Mouse (Mus musculus) hindbrain, embryonic 15.5 days (tissue): ENCODE measurements at regions not wholly inside any gene's neighbourhood (a gene's known extent, or its start where the extent isn't known, plus 50 kb on each side); places are given as distances from the start of the nearest gene placed in this dataset.

Experiments
- ATAC-seq: fragments of 200-750 bp; cut with Nextera tagmentation; 2 replicates; pipeline ENCODE4 v1.8.0; 2017; ENCODE audit warnings: low read depth, moderate number of reproducible peaks, moderate TSS enrichment; ENCODE audit not compliant: low FRiP score
- H3K27ac ChIP-seq: fragments of 300-500 bp; sonication (generic); replicated peaks from 2 replicates; pipeline ENCODE4 v1.5.1; 2015; ENCODE audit warnings: mild to moderate bottlenecking, inconsistent platforms
- H3K27me3 ChIP-seq: fragments of 300-500 bp; sonication (generic); 2 replicates; pipeline ENCODE4 v1.6.1; 2015; ENCODE audit warnings: control low read depth, inconsistent platforms
- H3K36me3 ChIP-seq: fragments of 300-500 bp; sonication (generic); 2 replicates; pipeline ENCODE4 v1.6.1; 2015; ENCODE audit warnings: control low read depth, inconsistent platforms
- H3K4me1 ChIP-seq: fragments of 300-500 bp; sonication (generic); replicated peaks from 2 replicates; pipeline ENCODE4 v1.6.1; 2015; ENCODE audit warnings: control low read depth, inconsistent platforms
- H3K4me2 ChIP-seq: fragments of 300-500 bp; sonication (generic); 2 replicates; pipeline ENCODE4 v1.6.1; 2015; ENCODE audit warnings: moderate library complexity, mild to moderate bottlenecking, inconsistent platforms
- H3K4me3 ChIP-seq: fragments of 300-500 bp; sonication (generic); 2 replicates; pipeline ENCODE4 v1.5.1; 2015; ENCODE audit warnings: mild to moderate bottlenecking, inconsistent platforms
- H3K9ac ChIP-seq: fragments of 300-500 bp; sonication (generic); 2 replicates; pipeline ENCODE4 v1.6.1; 2015; ENCODE audit warnings: inconsistent platforms
- H3K9me3 ChIP-seq: fragments of 300-500 bp; sonication (generic); 2 replicates; pipeline ENCODE4 v1.6.1; 2016; ENCODE audit warnings: control low read depth, inconsistent platforms
- WGBS: fragments of 180-500 bp; shearing (Covaris S2); methylation state at CpG from one replicate; pipeline ENCODE4 v1.1.7; 2015; 5-methylcytosine and 5-hydroxymethylcytosine counted together

DNA sequence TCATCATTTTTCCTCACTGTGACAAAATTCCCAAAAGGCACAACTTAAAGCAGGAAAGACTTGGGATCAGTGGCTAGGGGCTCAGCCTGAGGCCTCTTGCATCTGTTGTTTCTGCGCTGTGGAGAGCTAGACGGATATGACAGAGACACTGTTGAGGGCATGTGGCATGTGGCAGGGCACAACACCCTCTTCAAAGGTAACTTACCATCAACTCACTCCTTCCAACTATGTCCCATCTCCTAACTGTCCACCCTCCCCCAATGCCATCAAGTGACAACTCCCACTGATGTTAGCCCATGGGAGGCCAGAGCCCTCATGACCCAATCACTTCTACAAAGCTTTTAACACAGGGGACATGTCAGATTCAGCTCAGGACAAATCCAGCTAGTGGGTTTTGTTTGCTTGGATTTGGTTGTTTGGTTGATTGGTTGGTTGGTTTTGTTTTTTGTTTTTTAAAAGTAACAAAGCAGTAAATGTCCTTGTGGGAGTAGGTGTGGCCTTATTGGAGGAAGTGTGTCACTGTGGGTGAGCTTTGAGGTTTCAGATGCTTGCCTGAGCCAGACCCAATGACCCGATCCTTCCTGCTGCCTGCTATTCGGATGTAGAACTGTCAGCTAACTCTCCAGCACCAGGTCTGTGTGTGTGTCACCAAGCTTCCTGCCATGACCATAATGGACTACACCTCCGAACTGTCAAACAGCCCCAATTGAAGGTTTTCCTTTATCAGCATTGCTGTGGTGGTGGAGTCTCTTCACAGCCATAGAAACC, 53.2 kb upstream of the Lef1 start:
- Histone ChIP-seq H3K27me3 (no peaks in the 10 kb centered on the region), H3K4me3 (no peak overlapping the region), H3K4me1 (no peaks in the 10 kb centered on the region; the same call in 1 of the 2 replicates), H3K36me3 (no peaks in the 10 kb centered on the region), H3K9me3 (no peaks in the 10 kb centered on the region), H3K4me2 (no peak overlapping the region), H3K9ac (no peak overlapping the region), H3K27ac (no peak overlapping the region)
- WGBS: 81% methylated on average over 5 of the region's 5 CpGs
- ATAC-seq: no peak

DNA sequence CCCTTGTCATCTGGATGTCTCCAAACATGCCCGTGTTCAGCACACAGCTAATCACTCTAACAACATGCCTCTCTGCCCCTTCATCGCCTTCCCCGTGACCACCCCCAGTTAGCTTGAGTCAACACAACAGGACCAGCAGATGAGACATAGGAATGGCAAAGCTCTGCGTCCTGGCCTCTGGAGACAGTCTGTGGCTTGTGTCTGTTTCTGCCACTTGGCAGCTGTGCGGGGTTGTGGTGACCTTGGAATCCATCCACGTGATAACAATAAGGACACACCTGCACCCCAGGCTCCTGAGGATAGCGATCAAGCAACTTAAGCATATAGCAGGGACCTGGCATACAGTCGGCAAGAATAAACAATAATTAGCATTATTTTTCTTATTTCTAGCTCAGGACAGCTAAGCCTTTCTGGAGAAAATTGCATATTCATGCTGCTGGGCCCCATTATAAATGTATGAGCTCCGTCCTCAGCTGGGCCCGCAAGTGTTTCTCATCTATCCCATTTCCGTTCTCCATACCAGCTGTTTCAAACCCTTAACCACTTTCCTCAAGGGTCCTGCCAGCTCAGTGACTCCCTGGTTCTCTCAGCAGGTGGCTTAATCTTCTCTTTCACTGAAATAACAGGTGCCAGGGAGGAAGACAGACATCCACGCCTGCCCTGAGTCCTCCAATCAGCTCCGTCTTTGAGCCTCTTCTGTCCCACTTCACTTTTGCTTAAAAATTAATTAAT, 55.9 kb upstream of the Lef1 start:
- ATAC-seq: peak; percentile 56; the same call in 1 of the 2 replicates
- Histone ChIP-seq H3K9ac (no peak overlapping the region), H3K4me1 (no peaks in the 10 kb centered on the region; the same call in 1 of the 2 replicates), H3K27ac (no peak overlapping the region), H3K4me3 (no peak overlapping the region), H3K36me3 (no peaks in the 10 kb centered on the region), H3K9me3 (no peaks in the 10 kb centered on the region), H3K4me2 (no peak overlapping the region), H3K27me3 (no peaks in the 10 kb centered on the region)
- WGBS: 44% methylated on average over 13 of the region's 13 CpGs

DNA sequence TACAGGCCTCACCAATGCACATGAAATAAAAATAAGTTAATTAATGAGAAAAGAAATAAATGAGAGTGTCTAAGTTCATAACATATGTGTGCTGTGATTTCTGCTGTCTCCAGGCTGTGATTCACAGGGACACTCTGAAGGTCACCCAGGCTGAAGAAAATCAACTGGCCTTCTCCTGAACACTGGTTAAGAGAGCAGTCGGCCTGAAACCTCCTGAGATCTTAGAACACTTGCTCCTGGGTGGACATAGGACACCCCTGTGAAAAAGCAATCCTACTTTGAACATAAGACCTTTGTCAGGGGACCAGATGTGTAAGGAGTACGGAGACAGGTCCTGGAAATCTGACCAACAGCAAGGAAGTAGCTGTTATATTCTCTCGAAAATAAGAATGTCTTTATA, 62.6 kb upstream of the Lef1 start:
- H3K9me3 ChIP-seq: no peaks in the 10 kb centered on the region
- H3K9ac ChIP-seq: no peak overlapping the region
- H3K36me3 ChIP-seq: no peaks in the 10 kb centered on the region
- H3K4me1 ChIP-seq: no peaks in the 10 kb centered on the region
- ATAC-seq: no peak
- H3K4me3 ChIP-seq: no peak overlapping the region
- H3K27ac ChIP-seq: no peak overlapping the region
- 85% methylated on average over 3 of the region's 3 CpGs for WGBS
- H3K4me2 ChIP-seq: no peak overlapping the region
- no peaks in the 10 kb centered on the region for H3K27me3 ChIP-seq

DNA sequence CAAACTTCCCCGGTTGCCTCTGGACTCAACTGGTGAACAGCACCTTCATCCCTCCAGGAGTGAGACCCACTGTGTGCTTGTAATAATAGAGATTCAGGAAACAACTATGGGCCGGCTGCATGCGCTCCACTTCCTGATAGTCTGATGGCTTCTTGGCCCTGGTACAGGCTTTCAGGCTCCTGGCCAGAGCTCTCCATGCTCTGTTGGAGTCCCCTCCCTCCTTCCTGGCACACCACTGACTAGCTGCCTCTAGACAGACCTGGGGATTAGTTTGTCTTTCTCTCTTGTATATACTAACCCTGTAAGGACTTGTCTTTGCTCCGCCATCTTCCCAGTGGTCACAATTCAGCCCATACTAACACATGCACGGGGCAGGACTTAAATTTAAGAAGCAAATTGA, 63.9 kb upstream of the Lef1 start:
- H3K27me3 ChIP-seq: no peaks in the 10 kb centered on the region
- no peaks in the 10 kb centered on the region for H3K9me3 ChIP-seq
- no peak overlapping the region for H3K4me3 ChIP-seq
- no peaks in the 10 kb centered on the region for H3K4me1 ChIP-seq
- no peak overlapping the region for H3K27ac ChIP-seq
- H3K4me2 ChIP-seq: no peak overlapping the region
- no peaks in the 10 kb centered on the region for H3K36me3 ChIP-seq
- ATAC-seq: no peak
- 80% methylated on average over 5 of the region's 5 CpGs for WGBS
- H3K9ac ChIP-seq: no peak overlapping the region

DNA sequence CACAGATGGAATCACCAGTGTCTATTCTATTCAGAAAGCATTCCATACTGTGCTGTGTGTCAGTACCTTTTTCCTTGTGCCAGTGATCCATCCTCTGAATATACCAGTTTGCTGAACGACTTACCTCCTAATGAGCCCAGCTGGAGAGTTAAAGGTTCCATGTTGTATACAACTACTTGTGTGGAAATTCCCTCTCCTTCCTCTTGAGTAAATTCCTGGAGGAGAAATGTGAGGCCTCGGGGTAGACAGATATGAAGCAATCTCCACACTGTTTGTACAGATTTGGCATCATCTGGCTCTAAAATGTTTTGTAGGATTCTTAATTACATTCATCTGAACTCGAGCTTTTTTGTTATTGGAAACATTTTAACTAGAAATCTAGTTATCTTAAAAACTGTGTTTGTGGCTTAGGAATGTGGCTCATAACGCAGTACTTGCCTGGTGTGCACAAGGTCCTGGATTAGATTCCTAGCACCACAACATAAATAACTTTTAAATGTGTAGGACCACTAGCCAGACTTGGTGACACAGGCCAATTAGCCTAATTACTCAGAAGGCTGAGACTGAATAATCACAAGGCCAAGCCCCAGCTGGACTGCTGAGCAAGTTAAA, 70.0 kb upstream of the Lef1 start:
- H3K4me1 ChIP-seq: no peaks in the 10 kb centered on the region
- H3K4me3 ChIP-seq: no peak overlapping the region
- H3K36me3 ChIP-seq: no peaks in the 10 kb centered on the region
- WGBS: 65% methylated on average over 4 of the region's 4 CpGs
- no peak overlapping the region for H3K27ac ChIP-seq
- no peaks in the 10 kb centered on the region for H3K27me3 ChIP-seq
- no peak for ATAC-seq
- no peaks in the 10 kb centered on the region for H3K9me3 ChIP-seq
- H3K4me2 ChIP-seq: no peak overlapping the region
- H3K9ac ChIP-seq: no peak overlapping the region

DNA sequence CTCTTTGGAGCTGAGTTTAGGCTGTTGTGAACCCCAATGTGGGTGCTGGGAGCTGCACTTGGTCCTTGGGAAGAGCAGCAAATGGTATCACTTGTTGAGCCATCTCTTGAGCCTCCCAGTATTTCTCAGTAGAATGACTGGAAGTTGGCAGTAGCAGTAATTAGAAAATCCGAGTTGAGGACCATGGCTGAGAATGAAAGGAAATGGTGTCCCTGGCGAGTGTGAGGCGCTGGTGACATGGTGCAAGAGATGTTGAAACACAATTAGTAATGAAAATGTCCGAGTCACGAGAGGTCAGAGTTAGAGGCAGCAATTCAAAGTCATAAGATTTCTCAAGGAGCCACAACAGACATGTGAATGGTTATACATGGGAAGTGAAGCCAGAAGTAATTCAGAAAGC, 73.2 kb upstream of the Lef1 start:
- H3K36me3 ChIP-seq: no peaks in the 10 kb centered on the region
- no peak overlapping the region for H3K4me2 ChIP-seq
- H3K27ac ChIP-seq: no peak overlapping the region
- H3K4me3 ChIP-seq: no peak overlapping the region
- 97% methylated on average over 5 of the region's 5 CpGs for WGBS
- no peaks in the 10 kb centered on the region for H3K27me3 ChIP-seq
- H3K4me1 ChIP-seq: no peaks in the 10 kb centered on the region
- no peaks in the 10 kb centered on the region for H3K9me3 ChIP-seq
- no peak overlapping the region for H3K9ac ChIP-seq
- no peak for ATAC-seq

DNA sequence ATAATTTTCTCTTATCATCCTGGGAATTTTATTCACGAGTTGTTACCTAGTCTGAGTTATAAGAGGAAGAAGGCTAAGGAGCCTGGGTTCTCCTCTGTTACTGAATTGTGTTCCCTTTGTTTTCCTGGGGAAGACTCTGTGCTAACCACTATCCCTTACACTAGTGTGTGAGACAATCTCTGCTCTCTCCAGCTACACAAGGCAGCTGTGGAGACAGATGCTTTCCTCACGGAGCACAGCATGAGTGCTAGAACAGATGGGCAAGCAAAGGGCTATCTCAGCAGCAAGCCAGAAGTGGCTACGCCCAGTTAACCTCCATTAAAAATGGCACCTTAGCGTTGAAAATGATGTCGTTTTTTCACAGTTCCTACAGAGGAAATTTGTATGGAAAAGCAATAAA, 75.5 kb upstream of the Lef1 start:
- WGBS: 53% methylated on average over 5 of the region's 5 CpGs
- Histone ChIP-seq H3K4me2 (no peak overlapping the region), H3K4me1 (no peaks in the 10 kb centered on the region), H3K36me3 (no peaks in the 10 kb centered on the region), H3K27me3 (no peaks in the 10 kb centered on the region), H3K9ac (no peak overlapping the region), H3K4me3 (no peak overlapping the region), H3K9me3 (no peaks in the 10 kb centered on the region), H3K27ac (no peak overlapping the region)
- ATAC-seq: no peak

DNA sequence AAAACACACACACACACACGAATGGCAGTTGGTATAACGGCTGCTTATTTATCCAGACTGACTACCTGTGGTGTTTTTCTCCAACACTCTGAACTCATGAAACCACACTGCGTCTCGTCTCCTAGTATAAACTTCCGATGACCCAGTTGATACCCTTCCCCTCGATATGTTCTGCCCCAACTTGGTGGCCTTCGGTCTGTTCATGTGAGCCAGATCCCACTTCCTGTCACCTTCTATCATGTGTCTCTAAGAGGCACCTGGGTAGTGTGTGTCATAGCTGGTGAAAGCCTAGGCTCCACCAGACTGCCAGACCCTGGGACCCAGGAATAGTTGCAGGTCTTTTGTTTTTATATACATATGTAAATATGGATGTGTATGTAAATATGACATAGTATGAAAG, 83.9 kb upstream of the Lef1 start:
- ATAC-seq: no peak
- Histone ChIP-seq H3K27ac (no peak overlapping the region), H3K9ac (no peak overlapping the region), H3K36me3 (no peaks in the 10 kb centered on the region), H3K4me3 (no peak overlapping the region), H3K9me3 (no peaks in the 10 kb centered on the region), H3K27me3 (no peaks in the 10 kb centered on the region), H3K4me1 (no peaks in the 10 kb centered on the region), H3K4me2 (no peak overlapping the region)
- 93% methylated on average over 7 of the region's 7 CpGs for WGBS

DNA sequence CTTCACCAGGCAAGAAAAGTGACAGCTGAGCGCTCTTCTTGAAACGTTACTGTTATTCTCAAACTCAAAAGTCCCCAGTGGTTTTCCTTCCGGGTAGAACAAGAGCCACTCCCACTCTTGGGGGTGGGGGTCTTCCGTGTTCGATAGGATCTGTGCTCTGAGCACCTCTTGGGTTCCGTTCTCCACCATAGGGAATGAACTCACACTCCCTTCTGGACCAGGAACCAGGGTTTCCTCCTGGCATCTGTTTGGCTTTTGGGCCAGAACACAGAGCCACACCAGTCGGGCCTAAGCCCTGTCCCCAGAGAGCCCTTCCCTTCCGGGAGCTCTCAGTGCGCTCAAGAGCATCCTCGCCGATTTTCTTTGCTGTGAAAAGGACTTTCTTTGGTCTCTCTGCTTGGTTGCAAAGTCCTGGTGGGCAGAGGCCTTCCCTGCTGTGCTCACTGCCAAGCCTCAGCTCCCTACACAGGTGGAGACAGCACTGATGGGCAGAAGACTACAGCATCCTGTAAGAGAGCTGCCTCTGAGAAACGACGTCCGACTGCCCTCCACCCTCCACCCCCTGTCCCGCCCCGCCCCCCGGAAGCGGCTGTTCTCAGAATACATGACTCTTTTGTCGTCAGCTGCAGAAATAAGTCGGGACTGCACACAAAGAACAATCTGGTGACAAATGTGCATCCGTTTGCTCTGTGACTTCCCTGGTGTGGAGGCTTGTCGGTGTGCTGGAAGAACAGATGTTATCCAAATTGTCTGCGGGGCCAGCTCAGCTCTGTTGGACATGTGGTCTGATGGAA, 90.9 kb upstream of the Lef1 start:
- Histone ChIP-seq H3K27ac (peak overlapping the region; percentile 55; the same call in 1 of the 2 replicates), H3K4me3 (peak overlapping the region; percentile 18), H3K27me3 (no peaks in the 10 kb centered on the region), H3K36me3 (no peaks in the 10 kb centered on the region), H3K9me3 (no peaks in the 10 kb centered on the region), H3K4me1 (peaks cover 14% of the 10 kb centered on the region), H3K4me2 (peak overlapping the region; percentile 48), H3K9ac (0 out of 2 replicates have a peak overlapping the region, but pooled peaks have one; percentile 16)
- 15% methylated on average over 23 of the region's 23 CpGs for WGBS
- ATAC-seq: peak; percentile 73

DNA sequence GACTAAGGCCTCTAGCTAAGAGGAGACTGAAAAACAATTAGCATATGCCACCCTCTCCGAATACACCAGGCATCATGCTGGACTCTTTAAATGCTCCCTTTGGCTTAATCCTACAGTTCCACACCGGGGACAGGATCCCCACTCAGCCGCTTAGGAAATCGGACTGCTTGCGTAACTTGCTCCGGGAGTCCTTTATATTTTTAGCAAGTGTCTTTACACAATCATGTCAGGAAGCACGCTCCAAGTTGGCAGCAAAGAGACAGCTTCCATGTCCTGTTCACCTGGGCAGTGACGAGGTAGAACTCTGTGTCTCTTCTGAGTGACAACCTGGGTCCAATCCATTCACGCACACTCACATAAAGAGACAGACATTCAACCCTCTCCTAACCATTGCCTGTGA, 92.4 kb upstream of the Lef1 start:
- no peaks in the 10 kb centered on the region for H3K36me3 ChIP-seq
- H3K4me3 ChIP-seq: no peak overlapping the region
- no peak overlapping the region for H3K27ac ChIP-seq
- H3K4me1 ChIP-seq: peaks cover 14% of the 10 kb centered on the region
- no peak overlapping the region for H3K9ac ChIP-seq
- H3K4me2 ChIP-seq: no peak overlapping the region
- H3K9me3 ChIP-seq: no peaks in the 10 kb centered on the region
- ATAC-seq: no peak
- WGBS: 93% methylated on average over 9 of the region's 9 CpGs
- no peaks in the 10 kb centered on the region for H3K27me3 ChIP-seq

DNA sequence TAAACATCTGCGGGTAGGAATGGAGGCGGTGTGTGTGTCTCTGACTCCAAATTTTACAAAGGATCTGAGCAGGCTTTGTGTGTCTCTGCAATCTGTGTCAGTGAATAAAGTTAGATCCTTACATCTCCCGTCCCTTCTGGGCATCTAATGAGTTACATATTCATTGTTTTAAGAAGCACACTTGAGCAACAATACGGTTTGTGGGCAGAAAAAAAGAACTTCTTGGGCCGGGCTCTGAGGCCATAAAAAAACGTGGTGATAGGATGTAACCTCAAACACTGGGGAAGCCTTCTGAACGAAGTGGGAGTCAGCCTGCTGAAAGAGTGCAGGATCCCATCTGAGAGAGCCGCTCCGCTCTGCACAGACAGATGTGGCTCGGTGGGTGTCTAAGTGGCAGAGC, 94.2 kb upstream of the Lef1 start:
- WGBS: 49% methylated on average over 10 of the region's 10 CpGs
- peaks cover 14% of the 10 kb centered on the region for H3K4me1 ChIP-seq
- H3K4me2 ChIP-seq: no peak overlapping the region
- no peak for ATAC-seq
- no peak overlapping the region for H3K27ac ChIP-seq
- no peaks in the 10 kb centered on the region for H3K27me3 ChIP-seq
- H3K9ac ChIP-seq: no peak overlapping the region
- no peaks in the 10 kb centered on the region for H3K36me3 ChIP-seq
- H3K4me3 ChIP-seq: no peak overlapping the region
- no peaks in the 10 kb centered on the region for H3K9me3 ChIP-seq
